Mouse (Mus musculus) olfactory bulb, adult 2 months (tissue): Measurements from ENCODE around the gene 4930544D05Rik.

Experiments
- CTCF ChIP-seq: fragments of 200-500 bp; IDR thresholded peaks from 2 replicates; pipeline ENCODE4 v1.5.1; 2012; ENCODE audit warnings: low read depth, mild to moderate bottlenecking, low read length, moderate library complexity; ENCODE audit not compliant: insufficient read depth
- POLR2A ChIP-seq: fragments of 200-500 bp; IDR thresholded peaks from 2 replicates; pipeline ENCODE4 v1.6.1; 2012; ENCODE audit warnings: mild to moderate bottlenecking, low read depth, low read length, moderate library complexity; ENCODE audit not compliant: insufficient read depth

- TF ChIP-seq POLR2A (no peak), CTCF (no peak)
Measured at GRCm38 (mm10) chr11:70630129-70630528, 14.5 kb downstream of the 4930544D05Rik start.
